Mouse (Mus musculus) limb, embryonic 14.5 days (tissue): ENCODE measurements around the gene 6030468B19Rik. TPM values are rescaled to one million over a fixed set of nuclear protein-coding genes. Genes with fewer than 3 reads are reported as not detected.
"Not testable (repeated sequence)": the region's sequence is repeated elsewhere in the genome, so short reads cannot be mapped to it uniquely, and the experiment has no call there.

Experiments
- ATAC-seq: fragments of 200-750 bp; cut with Nextera tagmentation; 2 replicates; pipeline ENCODE4 v1.8.0; 2017; ENCODE audit warnings: low read depth, moderate number of reproducible peaks, moderate TSS enrichment; ENCODE audit not compliant: low FRiP score
- DNase-seq: peaks from one replicate; pipeline ENCODE4 v3.0.0-alpha.2; 2015; ENCODE audit warnings: low spot score
- H3K27ac ChIP-seq: fragments of 300-500 bp; sonication (generic); replicated peaks from 2 replicates; pipeline ENCODE4 v1.5.1; 2014; ENCODE audit warnings: low read depth, mild to moderate bottlenecking, low read length, moderate library complexity, mixed read lengths
- H3K27me3 ChIP-seq: fragments of 300-500 bp; sonication (generic); 2 replicates; pipeline ENCODE4 v1.6.1; 2014; ENCODE audit warnings: low read length, mixed read lengths; ENCODE audit not compliant: control insufficient read depth, insufficient read depth
- H3K36me3 ChIP-seq: fragments of 300-500 bp; sonication (generic); 2 replicates; pipeline ENCODE4 v1.6.1; 2014; ENCODE audit warnings: mild to moderate bottlenecking, low read length, moderate library complexity, mixed read lengths; ENCODE audit not compliant: control insufficient read depth, insufficient read depth
- H3K4me1 ChIP-seq: fragments of 300-500 bp; sonication (generic); 2 replicates; pipeline ENCODE4 v1.6.1; 2014; ENCODE audit warnings: antibody characterized with exemption, low read length, mixed read lengths; ENCODE audit not compliant: control insufficient read depth, insufficient read depth
- H3K4me2 ChIP-seq: fragments of 300-500 bp; sonication (generic); replicated peaks from 2 replicates; pipeline ENCODE4 v1.6.1; 2014; ENCODE audit warnings: low read depth, mild to moderate bottlenecking, low read length, moderate library complexity; ENCODE audit not compliant: severe bottlenecking
- H3K4me3 ChIP-seq: fragments of 300-500 bp; sonication (generic); replicated peaks from 2 replicates; pipeline ENCODE4 v1.5.1; 2014; ENCODE audit warnings: low read length
- H3K9ac ChIP-seq: fragments of 300-500 bp; sonication (generic); 2 replicates; pipeline ENCODE4 v1.6.1; 2014; ENCODE audit warnings: mild to moderate bottlenecking, low read depth, low read length, moderate library complexity; ENCODE audit not compliant: severe bottlenecking
- H3K9me3 ChIP-seq: fragments of 300-500 bp; sonication (generic); 2 replicates; pipeline ENCODE4 v1.6.1; 2016; ENCODE audit warnings: low read length; ENCODE audit not compliant: control insufficient read depth
- POLR2A ChIP-seq: fragments of 200-500 bp; IDR thresholded peaks from 2 replicates; pipeline ENCODE4 v1.8.0; 2012; ENCODE audit warnings: inconsistent platforms, mild to moderate bottlenecking, moderate library complexity, borderline replicate concordance; ENCODE audit not compliant: insufficient read depth, insufficient read length; ENCODE audit errors: extremely low read depth
- WGBS: fragments of 180-500 bp; shearing (Covaris S2); extraction: QIAGEN DNeasy Blood & Tissue Kit; methylation state at CpG from one replicate; pipeline ENCODE4 v1.1.7; 2014; 5-methylcytosine and 5-hydroxymethylcytosine counted together
- polyA plus RNA-seq, 2 experiments: library from polyadenylated mRNA; depleted of rRNA in 1 of 2; stranded (reverse) in 1 of 2; unstranded in 1 of 2; fragments of >200 nt; fragmentation: Nextera tagmentation in 1 of 2; extraction: Ambion mirVana in 1 of 2; gene quantifications; 2 replicates each; pipeline versions ENCODE4 v1.2.1 to v1.2.3; 2012 to 2014

6030468B19Rik gene
- polyA plus RNA-seq, 2 experiments: 0.11 TPM; not detected in 1

DNA sequence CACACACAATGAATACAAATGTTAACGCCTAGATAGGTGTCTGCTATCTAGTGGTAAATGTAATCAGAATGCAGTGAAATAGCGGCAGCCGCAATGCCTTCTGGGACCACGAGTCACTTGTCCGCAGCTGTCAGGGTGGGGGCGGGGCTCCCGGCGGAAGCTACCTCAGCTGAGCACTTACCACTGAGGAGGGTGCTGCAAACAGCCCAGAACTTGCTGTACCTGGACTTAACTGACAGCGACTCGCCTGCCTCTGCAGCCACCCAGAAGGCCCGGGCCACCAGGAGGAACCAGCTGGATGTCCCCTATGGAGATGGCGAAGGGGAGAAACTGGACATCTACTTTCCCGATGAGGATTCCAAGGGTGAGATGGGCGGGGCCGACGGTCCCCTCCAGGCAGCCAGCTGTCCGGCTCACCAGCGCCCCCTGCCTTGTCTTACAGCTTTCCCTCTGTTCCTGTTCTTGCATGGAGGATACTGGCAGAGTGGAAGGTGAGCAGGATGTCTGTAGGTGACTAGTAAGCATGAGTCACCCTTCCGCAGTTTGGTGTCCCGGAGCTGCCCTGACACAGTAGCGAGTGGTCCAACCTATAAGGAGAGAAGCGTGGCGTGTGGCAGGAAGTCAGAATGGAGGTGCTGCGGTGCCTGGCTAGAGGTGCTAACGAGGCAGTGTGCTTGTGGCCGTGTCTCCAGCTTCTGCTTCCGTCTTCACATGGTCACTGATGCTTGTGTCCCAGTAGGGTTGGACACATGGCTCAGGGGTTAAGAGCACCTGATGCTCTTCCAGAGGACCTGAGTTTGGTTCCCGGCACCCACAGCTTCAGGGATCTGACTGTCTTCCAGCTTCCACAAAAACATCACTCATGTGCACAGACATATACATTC, 34.9 kb downstream of the 6030468B19Rik start:
- H3K27ac ChIP-seq: no peak overlapping the region
- peak overlapping the region; percentile 40 for H3K4me2 ChIP-seq
- no peaks in the 10 kb centered on the region for H3K27me3 ChIP-seq
- ATAC-seq (peak; percentile 39; the same call in 1 of the 2 replicates), DNase-seq (peak; percentile 45)
- peaks cover 17% of the 10 kb centered on the region for H3K4me1 ChIP-seq
- H3K9ac ChIP-seq: no peak overlapping the region
- no peak for TF ChIP-seq POLR2A
- peak overlapping the region; percentile 13; the same call in 1 of the 2 replicates for H3K4me3 ChIP-seq
- H3K9me3 ChIP-seq: no peaks in the 10 kb centered on the region
- WGBS: 20% methylated on average over 27 of the region's 28 CpGs
- no peaks in the 10 kb centered on the region for H3K36me3 ChIP-seq

DNA sequence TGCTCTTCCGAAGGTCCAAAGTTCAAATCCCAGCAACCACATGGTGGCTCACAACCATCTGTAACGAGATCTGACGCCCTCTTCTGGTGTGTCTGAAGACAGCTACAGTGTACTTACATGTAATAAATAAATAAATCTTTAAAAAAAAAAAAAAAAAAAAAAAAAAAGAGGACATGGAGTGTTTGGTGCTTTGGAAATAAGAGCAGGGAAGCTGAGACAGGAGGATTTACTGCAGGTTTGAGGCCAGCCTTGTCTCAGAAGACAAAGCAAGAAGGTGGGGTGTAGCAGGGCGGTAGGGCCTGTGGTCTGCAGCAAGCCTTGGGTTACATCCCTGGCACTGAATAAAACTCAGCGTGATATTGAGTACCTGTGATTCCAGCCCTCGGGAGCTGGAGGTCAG, 36.0 kb downstream of the 6030468B19Rik start:
- not testable (repeated sequence) for DNase-seq, H3K36me3 ChIP-seq, H3K4me1 ChIP-seq, H3K27me3 ChIP-seq, H3K9me3 ChIP-seq, ATAC-seq, H3K9ac ChIP-seq, H3K4me3 ChIP-seq, H3K4me2 ChIP-seq, H3K27ac ChIP-seq
- WGBS: 98% methylated on average over 4 of the region's 6 CpGs

DNA sequence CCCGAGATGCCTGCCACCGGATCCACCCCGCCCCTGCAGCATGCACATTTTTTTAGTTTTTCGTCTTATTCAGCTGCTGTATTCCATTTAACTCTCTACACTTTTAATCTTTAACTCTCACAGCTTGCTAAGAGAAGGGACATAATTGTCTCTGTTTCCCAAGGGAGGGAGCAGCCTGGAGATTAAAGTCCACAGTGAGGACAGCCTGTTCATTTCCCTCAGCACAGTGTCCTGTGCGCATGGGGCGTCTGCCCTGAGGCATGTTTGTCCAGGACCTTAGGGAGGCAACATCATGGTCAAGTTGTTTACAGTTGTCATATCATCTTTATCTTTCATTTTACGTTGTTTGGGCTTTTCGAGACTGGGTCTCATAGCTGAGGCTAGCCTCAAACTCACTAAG, 36.6 kb downstream of the 6030468B19Rik start:
- Histone ChIP-seq H3K27me3 (no peaks in the 10 kb centered on the region), H3K4me3 (no peak overlapping the region), H3K9ac (no peak overlapping the region), H3K4me2 (no peak overlapping the region), H3K36me3 (no peaks in the 10 kb centered on the region), H3K4me1 (peaks cover 3% of the 10 kb centered on the region), H3K9me3 (no peaks in the 10 kb centered on the region), H3K27ac (no peak overlapping the region)
- no peak for TF ChIP-seq POLR2A
- 92% methylated on average over 8 of the region's 8 CpGs for WGBS
- DNase-seq (no peak), ATAC-seq (no peak)

DNA sequence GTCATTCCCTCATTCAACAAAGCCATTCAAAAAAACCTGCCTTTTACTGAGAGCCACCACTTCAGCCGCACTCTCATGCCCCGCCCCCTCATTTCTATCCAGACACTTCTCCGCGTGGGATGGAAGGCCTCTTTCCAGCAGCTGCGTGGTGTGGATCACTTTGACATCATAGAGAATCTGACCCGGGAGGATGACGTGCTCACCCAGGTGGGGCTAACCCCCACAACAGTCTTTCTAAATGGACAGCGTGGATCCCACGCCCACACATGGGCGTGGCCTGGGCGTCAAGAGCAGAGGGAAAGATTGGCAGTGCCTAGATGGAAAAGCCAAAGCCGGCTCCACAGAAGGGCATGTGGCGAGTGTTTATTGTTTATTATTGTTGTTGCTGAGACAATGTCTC, 38.8 kb downstream of the 6030468B19Rik start:
- 28% methylated on average over 13 of the region's 13 CpGs for WGBS
- Histone ChIP-seq H3K27me3 (no peaks in the 10 kb centered on the region), H3K9ac (no peak overlapping the region), H3K4me3 (no peak overlapping the region), H3K36me3 (no peaks in the 10 kb centered on the region), H3K4me2 (peak overlapping the region; percentile 25; the same call in 1 of the 2 replicates), H3K27ac (no peak overlapping the region), H3K4me1 (peaks cover 3% of the 10 kb centered on the region), H3K9me3 (no peaks in the 10 kb centered on the region)
- DNase-seq (peak; percentile 8), ATAC-seq (0 out of 2 replicates have a peak, but pooled peaks have one; percentile 9)
- TF ChIP-seq POLR2A: no peak

DNA sequence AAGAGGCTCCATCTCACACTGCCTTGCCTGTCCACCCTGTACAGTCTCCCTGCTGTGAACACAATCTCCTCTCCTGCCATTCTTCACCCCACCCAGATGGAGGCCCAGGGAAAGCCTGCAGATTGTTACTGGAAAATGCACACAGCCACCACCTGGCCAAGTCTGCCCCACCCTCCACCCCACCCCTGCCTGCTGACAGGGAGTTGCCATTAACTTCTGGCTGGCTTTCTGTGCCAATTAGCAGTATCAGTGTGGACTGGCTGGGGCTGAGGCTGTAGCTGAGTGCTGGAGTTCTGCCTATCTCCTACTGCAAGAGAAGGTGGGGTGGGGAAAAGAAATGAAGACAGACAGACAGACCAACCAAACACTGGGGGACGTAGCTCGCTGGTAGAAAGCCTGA, 41.1 kb downstream of the 6030468B19Rik start:
- H3K9me3 ChIP-seq: no peaks in the 10 kb centered on the region
- ATAC-seq: no peak
- no peak overlapping the region for H3K27ac ChIP-seq
- H3K4me2 ChIP-seq: no peak overlapping the region
- no peaks in the 10 kb centered on the region for H3K27me3 ChIP-seq
- no peak for TF ChIP-seq POLR2A
- 59% methylated on average over 2 of the region's 2 CpGs for WGBS
- no peak overlapping the region for H3K4me3 ChIP-seq
- no peaks in the 10 kb centered on the region for H3K4me1 ChIP-seq
- no peaks in the 10 kb centered on the region for H3K36me3 ChIP-seq
- DNase-seq: no peak
- no peak overlapping the region for H3K9ac ChIP-seq
